Mouse (Mus musculus) MN1 (cell line): ENCODE measurements around the gene Rdh7.
A peak's percentile ranks its signal among the peaks of the same experiment; 100 is the strongest.
"Not testable (repeated sequence)": the region's sequence is repeated elsewhere in the genome, so short reads cannot be mapped to it uniquely, and the experiment has no call there.

Experiments used
- DNase-seq: peaks from one replicate; pipeline ENCODE4 v3.0.0-alpha.2; 2016; ENCODE audit warnings: low spot score

The Rdh7 gene

GRCm38 (mm10) chr10:127888605-127889004 lies at the start of gene Rdh7:
Rdh7 (minus strand) TSS chr10:127888817.
- no peak for DNase-seq

DNA sequence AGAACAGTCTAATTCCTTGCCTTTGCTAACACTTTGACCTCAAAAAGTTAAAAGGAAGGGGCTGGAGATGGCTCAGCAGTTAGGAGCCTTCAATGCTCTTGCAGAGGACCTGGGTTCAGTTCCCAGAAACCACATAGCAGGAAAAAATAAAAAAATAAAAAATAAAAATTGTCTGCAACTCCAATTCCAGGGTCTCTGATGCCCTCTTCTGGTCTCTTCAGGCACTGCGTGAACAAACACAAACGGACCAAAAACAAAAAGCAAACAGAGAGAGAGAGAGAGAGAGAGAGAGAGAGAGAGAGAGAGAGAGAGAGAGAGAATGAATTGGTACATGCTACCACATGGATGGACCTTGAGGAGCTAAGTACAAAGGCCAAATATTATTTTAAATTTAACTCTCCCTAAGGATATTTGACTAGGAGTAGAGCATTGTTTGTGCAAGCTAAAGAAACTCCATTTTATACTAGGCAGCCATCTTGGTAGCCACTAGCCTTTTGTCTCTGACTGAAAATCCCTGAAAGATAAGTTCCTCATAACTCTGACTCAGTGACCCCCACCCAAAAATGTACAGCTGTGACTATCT lies 48.9 kb upstream of the Rdh7 start:
- peak; percentile 77 for DNase-seq

GRCm38 (mm10) chr10:127936747-127937409 lies 48.3 kb upstream of the Rdh7 start:
- peak; percentile 42 for DNase-seq

DNA sequence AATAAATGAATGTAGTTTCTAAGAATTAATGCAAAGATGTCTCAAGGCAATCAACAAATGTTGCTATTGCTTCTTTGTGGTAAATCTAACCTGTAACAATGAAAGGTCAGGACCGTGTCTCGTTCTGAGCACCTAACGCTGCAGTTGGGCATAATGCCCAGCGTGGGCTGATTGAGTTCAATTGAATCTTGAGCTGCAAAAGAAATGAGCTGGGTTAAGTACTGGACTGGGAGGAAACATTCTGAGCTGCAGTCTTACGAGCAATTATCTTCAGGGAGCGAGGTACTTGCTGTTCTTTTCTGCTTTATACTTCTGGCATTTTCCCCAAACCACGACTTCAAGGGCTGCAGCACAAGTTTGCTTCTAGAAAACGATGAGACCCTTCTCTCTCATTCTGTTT lies 47.7 kb upstream of the Rdh7 start:
- no peak for DNase-seq

- DNase-seq: no peak
Observed at GRCm38 (mm10) chr10:127932290-127932926, 43.8 kb upstream of the Rdh7 start.

GRCm38 (mm10) chr10:127927737-127928136 lies 39.1 kb upstream of the Rdh7 start:
- no peak for DNase-seq

DNA sequence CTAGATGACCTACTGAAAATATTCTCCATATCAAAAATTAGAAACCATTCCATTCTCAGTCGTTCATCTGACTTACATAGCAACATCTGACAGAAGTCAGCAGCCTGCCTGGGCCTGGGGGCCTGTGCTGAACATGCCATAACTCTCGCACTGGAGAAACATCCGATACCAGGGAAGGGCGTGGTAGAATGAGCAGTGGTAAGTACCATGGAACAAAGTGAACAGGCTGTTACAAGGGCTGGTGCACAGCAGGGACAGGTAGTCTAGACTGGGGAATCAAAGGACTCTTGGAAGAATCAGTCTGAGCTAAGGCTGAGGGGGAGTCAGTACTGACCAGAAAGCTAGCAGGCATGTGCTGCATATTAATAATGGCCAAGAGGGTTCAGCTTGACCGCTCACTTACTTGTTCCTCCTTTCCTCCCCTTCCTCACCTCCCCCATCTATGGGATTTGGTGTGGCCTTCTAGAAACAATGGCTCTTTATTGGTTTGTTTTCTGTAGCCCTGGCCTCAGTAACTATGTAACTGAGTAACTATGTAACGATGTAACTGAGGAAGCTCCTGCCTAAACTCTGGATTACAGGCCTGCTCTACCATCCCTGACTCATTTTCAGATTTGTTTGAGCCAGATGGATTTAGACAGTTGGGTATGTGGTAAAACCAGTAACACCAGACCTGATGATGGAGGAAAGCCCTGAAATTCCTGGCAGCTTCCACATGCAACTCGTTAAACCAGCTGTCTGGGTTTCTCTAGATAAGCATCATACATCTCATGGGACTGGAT lies 36.2 kb upstream of the Rdh7 start:
- DNase-seq: peak; percentile 30

DNA sequence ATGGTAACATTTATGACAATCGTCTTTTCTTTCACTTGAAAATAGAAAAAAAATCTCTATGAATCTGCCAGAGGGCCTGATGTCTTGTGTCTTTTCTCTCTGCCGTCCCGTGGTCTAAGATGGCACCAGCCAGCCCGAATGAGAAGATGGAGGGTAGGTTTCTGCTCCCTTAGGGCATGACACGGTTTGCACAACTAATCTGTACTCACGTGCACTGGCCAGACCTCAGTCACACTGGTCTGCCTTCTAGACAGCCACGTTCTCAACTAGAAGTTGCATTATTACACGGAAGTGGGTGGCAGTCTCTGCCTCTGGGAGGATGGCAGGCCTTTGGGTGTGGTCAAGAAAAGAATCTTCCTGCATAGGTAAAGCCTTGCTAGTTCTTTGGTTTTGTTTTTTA lies 34.4 kb upstream of the Rdh7 start:
- DNase-seq: no peak

DNA sequence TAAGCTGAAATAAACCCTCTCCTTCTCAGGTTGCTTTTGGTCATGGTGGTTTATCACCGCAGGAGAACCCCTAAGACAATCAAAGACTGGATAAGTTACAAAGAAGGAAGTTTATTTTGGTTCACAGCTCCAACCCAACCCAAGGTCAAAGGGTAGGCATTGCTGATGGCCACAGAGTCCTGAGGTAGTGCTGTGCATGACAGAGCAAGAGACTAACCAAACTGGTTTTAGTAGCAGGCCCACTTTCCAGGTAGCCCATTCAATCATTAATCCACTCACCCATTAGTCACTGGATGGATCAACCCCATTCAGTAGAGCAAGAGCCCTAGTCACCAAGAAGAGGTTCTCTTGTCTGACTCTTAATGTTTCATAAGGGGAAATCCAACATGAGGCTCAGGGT lies 33.6 kb upstream of the Rdh7 start:
- DNase-seq: no peak

- DNase-seq: no peak
Observed at GRCm38 (mm10) chr10:127917651-127918050, 29.0 kb upstream of the Rdh7 start.

GRCm38 (mm10) chr10:127917183-127917582 lies 28.6 kb upstream of the Rdh7 start:
- DNase-seq: not testable (repeated sequence)

- DNase-seq: no peak
Observed at GRCm38 (mm10) chr10:127915578-127915977, 27.0 kb upstream of the Rdh7 start.

- DNase-seq: no peak
Observed at GRCm38 (mm10) chr10:127907386-127907951, 18.9 kb upstream of the Rdh7 start.

- DNase-seq: no peak
Observed at GRCm38 (mm10) chr10:127906138-127906537, 17.5 kb upstream of the Rdh7 start.

DNA sequence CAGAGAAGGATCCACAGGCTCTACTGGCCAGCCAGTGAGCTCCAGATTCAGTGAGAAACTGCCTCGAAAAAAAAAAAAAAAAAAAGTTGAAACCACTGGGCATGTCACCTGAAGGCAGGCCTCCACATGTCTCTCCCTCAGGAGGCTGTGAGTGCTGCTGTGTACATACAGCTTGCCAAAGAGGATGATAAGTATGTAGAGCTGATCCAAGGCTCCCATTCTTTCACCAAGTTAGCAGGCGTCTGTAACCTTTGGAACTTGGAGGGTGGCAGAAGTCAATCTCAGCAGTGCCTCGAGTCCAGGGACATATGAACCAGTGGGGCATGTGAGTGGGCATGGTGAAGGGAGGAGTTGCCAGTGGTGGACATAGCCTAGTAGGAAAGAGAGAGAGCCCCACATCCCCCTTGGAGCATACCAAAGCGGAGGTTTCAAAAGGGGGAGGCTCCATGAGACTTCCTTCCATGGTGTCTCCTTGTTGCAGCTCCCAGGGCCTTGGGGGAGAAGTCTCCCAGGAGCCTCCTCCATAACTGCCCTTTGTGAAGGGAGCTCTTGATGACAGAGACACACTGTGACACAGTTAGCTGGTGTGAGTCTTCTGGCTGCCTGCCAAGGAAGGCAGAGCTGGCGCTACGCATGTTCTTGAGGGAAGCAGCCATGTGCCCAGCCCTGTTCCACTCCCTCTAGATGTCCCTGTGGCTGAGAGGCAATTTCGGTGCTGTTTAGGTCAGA lies 16.3 kb upstream of the Rdh7 start:
- DNase-seq: peak; percentile 49

DNA sequence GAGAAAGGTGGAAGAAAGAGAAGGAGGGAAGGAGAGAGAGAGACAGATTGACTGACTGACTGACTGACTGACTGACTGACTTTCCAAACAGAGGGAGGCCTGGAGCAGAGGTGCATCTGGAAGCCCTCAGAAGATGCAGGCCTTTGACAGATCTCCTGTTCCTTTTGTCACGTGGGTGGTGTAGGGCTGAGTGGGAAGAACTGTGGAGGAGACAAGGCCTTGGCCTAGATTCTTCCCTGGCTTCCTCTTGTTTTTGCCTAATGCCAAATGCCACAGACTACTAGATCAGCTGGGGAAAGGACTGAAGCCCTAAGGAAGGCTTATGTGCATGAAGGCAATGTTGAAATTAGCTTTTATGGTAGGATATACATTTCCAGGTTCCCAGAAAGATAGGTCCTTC lies 14.5 kb upstream of the Rdh7 start:
- DNase-seq: no peak

- no peak for DNase-seq
Observed at GRCm38 (mm10) chr10:127901751-127902150, 13.1 kb upstream of the Rdh7 start.

DNA sequence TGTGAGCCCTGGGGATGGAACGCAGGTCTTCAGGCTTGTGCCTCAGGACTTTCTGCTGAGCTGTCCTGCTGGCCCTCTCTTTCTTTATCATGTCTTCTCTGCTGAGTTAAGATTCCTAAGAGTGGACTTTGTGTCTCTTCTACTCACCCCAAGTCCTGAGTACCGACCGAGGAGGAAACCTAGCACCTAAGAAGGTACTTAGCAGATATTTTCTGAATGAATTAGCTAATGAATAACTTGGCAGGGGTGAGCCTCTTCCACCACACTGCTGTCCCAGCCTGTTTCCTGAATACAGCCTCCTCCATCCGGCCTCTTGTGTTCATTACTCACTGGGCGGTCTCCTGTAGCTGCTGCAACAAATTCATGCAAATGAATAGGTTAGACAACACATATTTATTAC lies 11.2 kb upstream of the Rdh7 start:
- DNase-seq: no peak

- DNase-seq: no peak
Observed at GRCm38 (mm10) chr10:127898218-127898617, 9.6 kb upstream of the Rdh7 start, which contains the start of gene Sdr9c7. Sdr9c7 (plus strand) TSS chr10:127898518.

DNA sequence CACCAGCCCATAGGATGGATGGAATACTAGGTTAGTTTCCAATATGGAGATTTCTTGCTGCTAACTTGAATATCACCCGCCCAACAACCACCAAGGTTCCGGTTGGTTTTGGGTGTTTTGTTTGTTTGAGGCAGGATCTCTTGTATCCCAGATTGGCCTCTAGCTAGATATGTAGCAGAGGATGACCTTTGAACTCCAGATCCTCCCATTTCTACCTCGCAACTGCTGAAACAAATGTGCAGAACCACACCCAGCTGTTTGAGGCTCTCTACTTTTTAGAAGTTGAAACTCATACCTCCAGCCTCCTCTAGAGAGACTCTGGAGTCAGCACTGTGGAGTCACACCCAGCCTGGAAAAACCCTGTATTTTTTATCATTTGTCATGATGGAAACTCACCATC lies 8.9 kb upstream of the Rdh7 start:
- DNase-seq: no peak

DNA sequence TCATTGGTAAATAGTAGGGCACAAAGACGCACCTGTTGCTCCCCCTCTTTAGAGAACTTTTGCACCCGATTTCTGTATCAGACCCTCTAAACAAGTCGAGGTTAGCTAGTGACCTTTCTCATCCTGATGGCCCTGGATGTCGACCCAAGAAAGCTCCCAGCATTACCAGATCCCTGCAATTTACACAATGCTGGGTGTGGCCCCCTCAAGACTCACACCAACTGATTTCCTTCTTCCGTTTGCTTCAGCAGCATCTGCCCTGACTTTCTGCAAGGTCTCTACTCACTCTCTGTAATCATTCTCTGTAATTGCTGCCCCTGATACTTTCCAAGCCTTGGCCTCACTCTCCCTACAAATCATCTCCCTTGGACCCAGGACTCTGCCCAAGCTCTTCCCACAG lies 8.1 kb upstream of the Rdh7 start:
- no peak for DNase-seq
